ENCODE assay signal across 21 mouse cellular contexts in genomic region chr2:173436580-173436979, GRCm38 (mm10).
DNase-seq lines count a peak whose midpoint lies in the region; ATAC-seq and TF ChIP-seq lines count a peak whose summit lies in the region.
"Had no signal": no experiment of that assay in that cellular context is flagged by ENCODE, and none has a peak within 500 bp of the region (broad histone marks: within the 10 kb centered on the region; RNA-seq: fewer than 3 reads in every experiment).

No protein-coding gene starts in this region.

- no peak overlapping the region for H3K4me2 ChIP-seq in intestine, embryonic 15.5 days (replicated peaks)
- H3K4me2 ChIP-seq in intestine, postnatal 0 days (replicated peaks; ENCODE audit: low read depth), result no peak overlapping the region
- H3K4me2 ChIP-seq: embryonic facial prominence, embryonic 15.5 days; forebrain, embryonic 12.5 days; liver, embryonic 11.5 days; midbrain, embryonic 15.5 days; neural tube, embryonic 15.5 days; stomach, embryonic 15.5 days had no signal

- H3K36me3 ChIP-seq in intestine, embryonic 15.5 days, result no peaks in the 10 kb centered on the region
- no peaks in the 10 kb centered on the region for H3K36me3 ChIP-seq in intestine, postnatal 0 days (ENCODE audit: control insufficient read depth, insufficient read depth)
- H3K36me3 ChIP-seq: embryonic facial prominence, embryonic 15.5 days; forebrain, embryonic 12.5 days; G1E; midbrain, embryonic 15.5 days; neural tube, embryonic 15.5 days; stomach, embryonic 15.5 days had no signal

- H3K27me3 ChIP-seq in intestine, embryonic 15.5 days (replicated peaks), result no peaks in the 10 kb centered on the region
- H3K27me3 ChIP-seq in intestine, postnatal 0 days (replicated peaks; ENCODE audit: control insufficient read depth, insufficient read depth, low read length), result no peaks in the 10 kb centered on the region
- H3K27me3 ChIP-seq: embryonic facial prominence, embryonic 15.5 days; forebrain, embryonic 12.5 days; midbrain, embryonic 15.5 days; stomach, embryonic 15.5 days had no signal

- no peak overlapping the region for H3K4me3 ChIP-seq in intestine, embryonic 15.5 days (replicated peaks)
- H3K4me3 ChIP-seq in intestine, postnatal 0 days (ENCODE audit: low read depth, low read length), result no peak overlapping the region
- H3K4me3 ChIP-seq in bone marrow, adult 2 months (replicated peaks; ENCODE audit: control insufficient read depth, low read depth, low read length), result no peak overlapping the region
- H3K4me3 ChIP-seq: embryonic facial prominence, embryonic 15.5 days; forebrain, embryonic 12.5 days; gastrocnemius, adult 2 months; midbrain, embryonic 15.5 days; neural tube, embryonic 15.5 days; stomach, embryonic 15.5 days had no signal

- peaks cover 9% of the 10 kb centered on the region; the same call in 1 of the 2 replicates for H3K4me1 ChIP-seq in intestine, embryonic 15.5 days (replicated peaks)
- H3K4me1 ChIP-seq in intestine, postnatal 0 days (replicated peaks; ENCODE audit: control insufficient read depth, insufficient read depth, low read length), result no peaks in the 10 kb centered on the region
- H3K4me1 ChIP-seq in bone marrow, adult 2 months (ENCODE audit: control insufficient read depth, insufficient read depth, low read length), result no peaks in the 10 kb centered on the region

- DNase-seq in thymus, postnatal 25 days, result peak; percentile 63
- no peak for DNase-seq in urinary bladder, postnatal 25 days (ENCODE audit: low spot score)
- no peak for DNase-seq in layer of hippocampus, postnatal 36 days
- no peak for DNase-seq in layer of hippocampus, adult 11-12 months (ENCODE audit: low spot score)
- DNase-seq: adrenal gland, postnatal 36 days; gastrocnemius, adult 2 months; heart, postnatal 14 days; kidney, postnatal 10 days; layer of hippocampus, adult 9-11 months; lung, postnatal 4 days had no signal

- no peak for TF ChIP-seq POLR2A in bone marrow, adult 2 months (IDR thresholded peaks at IDR 0.05; ENCODE audit: borderline replicate concordance, control insufficient read depth, low read depth, low read length)

- 68% methylated on average over 3 of the region's 3 CpGs for WGBS in intestine, embryonic 15.5 days
- WGBS in intestine, postnatal 0 days, result 79% methylated on average over 3 of the region's 3 CpGs
- WGBS in bone marrow, adult 2 months, result 50% methylated on average over 3 of the region's 3 CpGs

- H3K9ac ChIP-seq in intestine, embryonic 15.5 days, result no peak overlapping the region
- no peak overlapping the region for H3K9ac ChIP-seq in intestine, postnatal 0 days (ENCODE audit: low read depth, low read length)
- H3K9ac ChIP-seq: embryonic facial prominence, embryonic 15.5 days; forebrain, embryonic 12.5 days; midbrain, embryonic 15.5 days; neural tube, embryonic 15.5 days; stomach, embryonic 15.5 days had no signal

- no peaks in the 10 kb centered on the region for H3K9me3 ChIP-seq in intestine, embryonic 15.5 days
- H3K9me3 ChIP-seq in intestine, postnatal 0 days (ENCODE audit: control insufficient read depth), result no peaks in the 10 kb centered on the region
- H3K9me3 ChIP-seq: embryonic facial prominence, embryonic 15.5 days; forebrain, embryonic 12.5 days; midbrain, embryonic 15.5 days; neural tube, embryonic 15.5 days; stomach, embryonic 15.5 days had no signal

- H3K27ac ChIP-seq in intestine, embryonic 15.5 days, result peak overlapping the region; percentile 13; the same call in 1 of the 2 replicates
- H3K27ac ChIP-seq in intestine, postnatal 0 days (ENCODE audit: low read depth, low read length), result no peak overlapping the region
- peak overlapping the region; percentile 60; the same call in 1 of the 2 replicates for H3K27ac ChIP-seq in bone marrow, adult 2 months (ENCODE audit: control insufficient read depth, insufficient read depth, low read depth, low read length, poor library complexity)
- H3K27ac ChIP-seq: embryonic facial prominence, embryonic 15.5 days; forebrain, embryonic 12.5 days; gastrocnemius, adult 2 months; midbrain, embryonic 15.5 days; neural tube, embryonic 15.5 days; stomach, embryonic 15.5 days had no signal

- no peak for TF ChIP-seq CTCF in intestine, postnatal 0 days (IDR thresholded peaks at IDR 0.05; ENCODE audit: low read depth)
- TF ChIP-seq CTCF in bone marrow, adult 2 months (IDR thresholded peaks at IDR 0.05; ENCODE audit: control insufficient read depth, insufficient read depth, low read length), result no peak

- ATAC-seq in intestine, embryonic 15.5 days, result no peak
- ATAC-seq in intestine, postnatal 0 days, result no peak
- ATAC-seq in monocyte, adult 5-6 weeks (replicated peaks; ENCODE audit: insufficient number of reproducible peaks, low FRiP score, low TSS enrichment, poor library complexity, severe bottlenecking), result 0 out of 2 replicates have a peak, but pooled peaks have one; percentile 32
- ATAC-seq: midbrain, embryonic 15.5 days had no signal
